Mouse (Mus musculus) CH12.LX (cell line): ENCODE data around the gene Eea1. TPM values are rescaled to one million over a fixed set of nuclear protein-coding genes. Genes with fewer than 3 reads are reported as not detected.
A peak's percentile ranks its signal among the peaks of the same experiment; 100 is the strongest.

Experiments used
- DNase-seq: peaks from one replicate; pipeline ENCODE4 v3.0.0-alpha.2; 2013; ENCODE audit errors: extremely low read depth
- H3K27ac ChIP-seq: 2 replicates; pipeline ENCODE4 v1.5.1; 2012; ENCODE audit warnings: low read depth, mild to moderate bottlenecking, control low read depth, moderate library complexity; ENCODE audit not compliant: insufficient read depth
- H3K27me3 ChIP-seq: replicated peaks from 2 replicates; pipeline ENCODE3; 2012; ENCODE audit warnings: inconsistent platforms
- H3K36me3 ChIP-seq, 2 experiments: replicated peaks in 1 of 2; 2 replicates each; pipeline versions ENCODE3 to v1.6.1; 2012; ENCODE audit warnings: inconsistent platforms in 1 of 2, low read length in 1 of 2, mild to moderate bottlenecking in 1 of 2, mixed read lengths in 1 of 2, moderate library complexity in 1 of 2; ENCODE audit not compliant: control insufficient read depth in 1 of 2, insufficient read depth in 1 of 2
- H3K4me1 ChIP-seq, 2 experiments: 2 replicates each; pipeline ENCODE4 v1.6.1; 2012; ENCODE audit warnings: inconsistent platforms in 1 of 2, moderate library complexity in 1 of 2; ENCODE audit not compliant: insufficient read depth in 2 of 2, control insufficient read depth in 1 of 2
- H3K4me2 ChIP-seq: 2 replicates; pipeline ENCODE4 v1.6.1; 2012; ENCODE audit warnings: low read depth, mild to moderate bottlenecking, control low read depth; ENCODE audit not compliant: poor library complexity, insufficient read depth, severe bottlenecking
- H3K4me3 ChIP-seq, 3 experiments: fragments of 150-350 bp in 1 of 3; sonication (generic) in 1 of 3; replicated peaks in 1 of 3; 2 replicates each; pipeline versions ENCODE3 to v1.5.1; 2011 to 2012; ENCODE audit warnings: low read depth in 2 of 3, low read length in 2 of 3, mild to moderate bottlenecking in 2 of 3, moderate library complexity in 2 of 3, control low read depth in 1 of 3, improper control_type of control experiment in 1 of 3, inconsistent platforms in 1 of 3, mixed read lengths in 1 of 3; ENCODE audit not compliant: poor library complexity in 1 of 3
- H3K79me2 ChIP-seq: replicated peaks from 2 replicates; pipeline ENCODE4 v1.6.1; 2012; ENCODE audit warnings: mild to moderate bottlenecking, moderate library complexity; ENCODE audit not compliant: control insufficient read depth, poor library complexity, insufficient read depth, severe bottlenecking; ENCODE audit errors: extremely low read depth
- H3K9ac ChIP-seq: 2 replicates; pipeline ENCODE4 v1.6.1; 2012; ENCODE audit warnings: low read depth, mild to moderate bottlenecking, control low read depth, moderate library complexity; ENCODE audit not compliant: insufficient read depth
- H3K9me3 ChIP-seq: replicated peaks from 2 replicates; pipeline ENCODE3; 2012; ENCODE audit warnings: low read length, inconsistent platforms, mixed read lengths
- BHLHE40 ChIP-seq: IDR thresholded peaks from 2 replicates; pipeline ENCODE4 v1.6.1; 2011; ENCODE audit warnings: mild to moderate bottlenecking, low read depth, low read length, improper control_type of control experiment
- CHD1 ChIP-seq: IDR thresholded peaks from 2 replicates; pipeline ENCODE4 v1.6.1; 2012; ENCODE audit warnings: low read depth, low read length, improper control_type of control experiment, inconsistent platforms
- CHD2 ChIP-seq: IDR thresholded peaks from 2 replicates; pipeline ENCODE4 v1.6.1; 2011; ENCODE audit warnings: low read length, improper control_type of control experiment
- CTCF ChIP-seq, 2 experiments: IDR thresholded peaks in 1 of 2; conservative IDR thresholded peaks in 1 of 2; 2 replicates each; pipeline ENCODE4 v1.5.1; 2011 to 2012; ENCODE audit warnings: low read depth in 2 of 2, low read length in 2 of 2, improper control_type of control experiment in 1 of 2, inconsistent platforms in 1 of 2, mild to moderate bottlenecking in 1 of 2, moderate library complexity in 1 of 2
- E2F4 ChIP-seq: IDR thresholded peaks from 2 replicates; pipeline ENCODE4 v1.6.1; 2011; ENCODE audit warnings: low read depth, low read length, improper control_type of control experiment; ENCODE audit not compliant: insufficient replicate concordance
- ETS1 ChIP-seq: conservative IDR thresholded peaks from 2 replicates; pipeline ENCODE4 v1.6.1; 2012; ENCODE audit warnings: low read depth, mild to moderate bottlenecking, inconsistent platforms, low read length, improper control_type of control experiment, moderate library complexity
- GABPA ChIP-seq: IDR thresholded peaks from 2 replicates; pipeline ENCODE4 v1.6.1; 2012; ENCODE audit warnings: low read depth, low read length, improper control_type of control experiment, inconsistent platforms; ENCODE audit not compliant: insufficient replicate concordance
- HCFC1 ChIP-seq: IDR thresholded peaks from 2 replicates; pipeline ENCODE4 v1.6.1; 2012; ENCODE audit warnings: low read depth, mild to moderate bottlenecking, inconsistent platforms, low read length, improper control_type of control experiment
- JUN ChIP-seq: IDR thresholded peaks from 2 replicates; pipeline ENCODE4 v1.6.1; 2011; ENCODE audit warnings: low read depth, mild to moderate bottlenecking, low read length, improper control_type of control experiment, moderate library complexity; ENCODE audit not compliant: insufficient read depth
- JUND ChIP-seq: conservative IDR thresholded peaks from 2 replicates; pipeline ENCODE4 v1.6.1; 2011; ENCODE audit warnings: low read depth, low read length, improper control_type of control experiment
- KAT2A ChIP-seq: IDR thresholded peaks from 2 replicates; pipeline ENCODE4 v1.6.1; 2012; ENCODE audit warnings: low read length, improper control_type of control experiment, inconsistent platforms; ENCODE audit not compliant: insufficient replicate concordance
- MAFK ChIP-seq: IDR thresholded peaks from 2 replicates; pipeline ENCODE4 v1.6.1; 2011; ENCODE audit warnings: low read length, improper control_type of control experiment; ENCODE audit not compliant: insufficient replicate concordance
- MAX ChIP-seq: IDR thresholded peaks from 2 replicates; pipeline ENCODE4 v1.6.1; 2011; ENCODE audit warnings: low read length, improper control_type of control experiment
- MAZ ChIP-seq: IDR thresholded peaks from 2 replicates; pipeline ENCODE4 v1.6.1; 2012; ENCODE audit warnings: low read depth, mild to moderate bottlenecking, inconsistent platforms, low read length, improper control_type of control experiment, moderate library complexity
- MEF2A ChIP-seq: IDR thresholded peaks from 2 replicates; pipeline ENCODE4 v1.6.1; 2014; ENCODE audit warnings: low read depth, mild to moderate bottlenecking, inconsistent platforms, low read length, improper control_type of control experiment, borderline replicate concordance
- MXI1 ChIP-seq: IDR thresholded peaks from 2 replicates; pipeline ENCODE4 v1.6.1; 2011; ENCODE audit warnings: mild to moderate bottlenecking, low read depth, low read length, improper control_type of control experiment
- MYC ChIP-seq: IDR thresholded peaks from 2 replicates; pipeline ENCODE4 v1.6.1; 2011; ENCODE audit warnings: low read depth, mild to moderate bottlenecking, improper control_type of control experiment, low read length
- NELFE ChIP-seq: IDR thresholded peaks from 2 replicates; pipeline ENCODE4 v1.6.1; 2011; ENCODE audit warnings: low read depth, low read length, improper control_type of control experiment
- PAX5 ChIP-seq: IDR thresholded peaks from 2 replicates; pipeline ENCODE4 v1.6.1; 2012; ENCODE audit warnings: low read length, inconsistent platforms, mixed read lengths
- RAD21 ChIP-seq: IDR thresholded peaks from 2 replicates; pipeline ENCODE4 v1.6.1; 2011; ENCODE audit warnings: low read depth, mild to moderate bottlenecking, low read length, improper control_type of control experiment, moderate library complexity
- SIN3A ChIP-seq: IDR thresholded peaks from 2 replicates; pipeline ENCODE4 v1.6.1; 2012; ENCODE audit warnings: low read length, improper control_type of control experiment, inconsistent platforms
- SMC3 ChIP-seq: IDR thresholded peaks from 2 replicates; pipeline ENCODE4 v1.6.1; 2011; ENCODE audit warnings: low read depth, low read length, improper control_type of control experiment
- TCF12 ChIP-seq: IDR thresholded peaks from 2 replicates; pipeline ENCODE4 v1.6.1; 2014; ENCODE audit warnings: low read depth, mild to moderate bottlenecking, inconsistent platforms, low read length, improper control_type of control experiment
- UBTF ChIP-seq: IDR thresholded peaks from 2 replicates; pipeline ENCODE4 v1.6.1; 2012; ENCODE audit warnings: low read depth, mild to moderate bottlenecking, inconsistent platforms, low read length, improper control_type of control experiment, moderate library complexity
- ZC3H11A ChIP-seq: IDR thresholded peaks from 2 replicates; pipeline ENCODE4 v1.6.1; 2012; ENCODE audit warnings: low read depth, mild to moderate bottlenecking, inconsistent platforms, low read length, improper control_type of control experiment
- ZKSCAN1 ChIP-seq: IDR thresholded peaks from 2 replicates; pipeline ENCODE4 v1.6.1; 2012; ENCODE audit warnings: low read depth, inconsistent platforms, low read length, improper control_type of control experiment, borderline replicate concordance
- ZMIZ1 ChIP-seq: IDR thresholded peaks from 2 replicates; pipeline ENCODE4 v1.6.1; 2012; ENCODE audit warnings: low read depth, mild to moderate bottlenecking, inconsistent platforms, low read length, improper control_type of control experiment
- ZNF384 ChIP-seq: IDR thresholded peaks from 2 replicates; pipeline ENCODE4 v1.6.1; 2012; ENCODE audit warnings: low read depth, low read length, improper control_type of control experiment, inconsistent platforms
- dilution Hi-C: fragments of 300-500 bp; cut with MboI; formaldehyde crosslinking; loops from 2 replicates; pipeline ENCODE4 v1.14.3; 2020; ENCODE audit warnings: low sequenced_read_pairs; ENCODE audit not compliant: extremely low pct_unique_long_range_greater_than_20kb, extremely low pct_ligation_motif_present
- in situ Hi-C: fragments of 300-500 bp; cut with MboI; formaldehyde crosslinking; loops from 3 replicates; pipeline ENCODE4 v1.14.3; 2019; ENCODE audit warnings: low sequenced_read_pairs, low pct_ligation_motif_present, low pct_unique_long_range_greater_than_20kb, mixed read lengths
- polyA plus RNA-seq: library from polyadenylated mRNA; unstranded; fragments of >175 nt; gene quantifications from 2 replicates; pipeline ENCODE4 v1.2.1, GENCODE M21; 2012; ENCODE audit warnings: low read depth; ENCODE audit not compliant: insufficient read length
- total RNA-seq, 2 experiments: library from RNA; depleted of rRNA; stranded (reverse); fragments of 300-350 nt in 1 of 2; fragments of >200 nt in 1 of 2; gene quantifications; 2 replicates each; pipeline ENCODE4 v1.2.3; 2012 to 2014

The Eea1 gene
- total and polyA plus RNA-seq, 3 experiments: 13.3 to 15.7 (median 13.3) TPM

- TF ChIP-seq CHD2 (no peak), MAFK (no peak), JUN (no peak), ZMIZ1 (no peak), ZKSCAN1 (no peak), UBTF (no peak), PAX5 (no peak), MAZ (no peak), TCF12 (no peak), JUND (no peak), ETS1 (no peak), E2F4 (no peak), GABPA (no peak), CTCF (conservative IDR thresholded peaks at IDR 0.05 in 1 of 2, IDR thresholded peaks at IDR 0.05 in 1 of 2; ENCODE audit: low read depth in 2 of 2, low read length in 2 of 2) (no peak)
- Histone ChIP-seq H3K36me3 (no peaks in the 10 kb centered on the region), H3K4me3 (peak overlapping the region; percentile 11 to 59 (median 44)), H3K27me3 (no peaks in the 10 kb centered on the region), H3K9me3 (peaks cover 4% of the 10 kb centered on the region), H3K4me1 (peaks cover 5 to 26% of the 10 kb centered on the region in 2 experiments), H3K79me2 (no peaks in the 10 kb centered on the region), H3K9ac (peak overlapping the region; percentile 41), H3K27ac (no peak overlapping the region), H3K4me2 (peak overlapping the region; percentile 82)
- DNase-seq: no peak
- in situ Hi-C loops: loop anchor here (5.0 to 25.0 kb wide), 3 partner anchors 337 to 907 kb away; no protein-coding TSS in a partner anchor
- dilution Hi-C loops: no loop called here
Observed at GRCm38 (mm10) chr10:95894036-95894855, 46.2 kb upstream of the Eea1 start.

- dilution Hi-C loops: no loop called here
- Histone ChIP-seq H3K9ac (no peak overlapping the region; the same call in 1 of the 2 replicates), H3K27ac (no peak overlapping the region), H3K4me1 (peaks cover 6 to 28% of the 10 kb centered on the region in 2 experiments), H3K4me2 (no peak overlapping the region; the same call in 1 of the 2 replicates), H3K27me3 (no peaks in the 10 kb centered on the region), H3K9me3 (peaks cover 4% of the 10 kb centered on the region), H3K36me3 (no peaks in the 10 kb centered on the region), H3K4me3 (peak overlapping the region in 2 of 3 experiments; percentile 44 to 59), H3K79me2 (no peaks in the 10 kb centered on the region)
- in situ Hi-C loops: loop anchor here (5.0 to 25.0 kb wide), 4 partner anchors 142 to 908 kb away; no protein-coding TSS in a partner anchor
- DNase-seq: peak; percentile 77
- TF ChIP-seq RAD21 (peak; percentile 97), CHD2 (no peak), MAFK (0 out of 2 replicates have a peak, but pooled peaks have one; percentile 11), MAX (0 out of 2 replicates have a peak, but pooled peaks have one; percentile 49), TCF12 (peak; percentile 32; the same call in 1 of the 2 replicates), KAT2A (no peak), MAZ (0 out of 2 replicates have a peak, but pooled peaks have one; percentile 19), SMC3 (peak; percentile 92), CHD1 (0 out of 2 replicates have a peak, but pooled peaks have one; percentile 31), ZNF384 (peak; percentile 78), NELFE (peak; percentile 57; the same call in 1 of the 2 replicates), BHLHE40 (0 out of 2 replicates have a peak, but pooled peaks have one; percentile 14), ZC3H11A (peak; percentile 82), UBTF (no peak), MXI1 (peak; percentile 70; the same call in 1 of the 2 replicates), HCFC1 (no peak; the same call in 1 of the 2 replicates), MEF2A (peak; percentile 54; the same call in 1 of the 2 replicates), ZMIZ1 (no peak), MYC (peak; percentile 21; the same call in 1 of the 2 replicates), SIN3A (peak; percentile 70; the same call in 1 of the 2 replicates)
Observed at GRCm38 (mm10) chr10:95894856-95895386, 45.5 kb upstream of the Eea1 start.
